Mouse (Mus musculus) testis, adult 2 months (tissue): ENCODE results near the gene Trio. TPM values are rescaled to one million over a fixed set of nuclear protein-coding genes. Genes with fewer than 3 reads are reported as not detected.

Experiments used
- H3K27ac ChIP-seq: fragments of 200-500 bp; 2 replicates; pipeline ENCODE4 v1.5.1; 2012; ENCODE audit warnings: low read depth, low read length; ENCODE audit not compliant: control insufficient read depth, insufficient read depth
- H3K27me3 ChIP-seq: fragments of 200-500 bp; 2 replicates; pipeline ENCODE4 v1.6.1; 2012; ENCODE audit warnings: mild to moderate bottlenecking, low read length, moderate library complexity; ENCODE audit not compliant: control insufficient read depth, insufficient read depth
- H3K36me3 ChIP-seq: fragments of 200-500 bp; 2 replicates; pipeline ENCODE4 v1.6.1; 2012; ENCODE audit warnings: mild to moderate bottlenecking, low read length; ENCODE audit not compliant: control insufficient read depth, insufficient read depth
- H3K4me1 ChIP-seq: fragments of 200-500 bp; 2 replicates; pipeline ENCODE4 v1.6.1; 2012; ENCODE audit warnings: low read length; ENCODE audit not compliant: control insufficient read depth, insufficient read depth
- H3K4me3 ChIP-seq: fragments of 200-500 bp; 2 replicates; pipeline ENCODE4 v1.5.1; 2012; ENCODE audit warnings: low read depth, mild to moderate bottlenecking, low read length, moderate library complexity, mixed read lengths; ENCODE audit not compliant: control insufficient read depth
- CTCF ChIP-seq: fragments of 200-500 bp; IDR thresholded peaks from 2 replicates; pipeline ENCODE4 v1.5.1; 2012; ENCODE audit warnings: low read depth, mild to moderate bottlenecking, inconsistent platforms, low read length, moderate library complexity; ENCODE audit not compliant: control insufficient read depth, insufficient read depth, insufficient replicate concordance
- POLR2A ChIP-seq: fragments of 200-500 bp; IDR thresholded peaks from 2 replicates; pipeline ENCODE4 v1.6.1; 2012; ENCODE audit warnings: low read depth, mild to moderate bottlenecking, inconsistent platforms, low read length, moderate library complexity; ENCODE audit not compliant: control insufficient read depth
- polyA plus RNA-seq: library from polyadenylated mRNA; depleted of rRNA; stranded (reverse); fragments of >200 nt; gene quantifications from 2 replicates; pipeline ENCODE4 v1.2.3, GENCODE M21; 2012

Trio gene
- polyA plus RNA-seq, 1 experiment, result 18.8 TPM

DNA sequence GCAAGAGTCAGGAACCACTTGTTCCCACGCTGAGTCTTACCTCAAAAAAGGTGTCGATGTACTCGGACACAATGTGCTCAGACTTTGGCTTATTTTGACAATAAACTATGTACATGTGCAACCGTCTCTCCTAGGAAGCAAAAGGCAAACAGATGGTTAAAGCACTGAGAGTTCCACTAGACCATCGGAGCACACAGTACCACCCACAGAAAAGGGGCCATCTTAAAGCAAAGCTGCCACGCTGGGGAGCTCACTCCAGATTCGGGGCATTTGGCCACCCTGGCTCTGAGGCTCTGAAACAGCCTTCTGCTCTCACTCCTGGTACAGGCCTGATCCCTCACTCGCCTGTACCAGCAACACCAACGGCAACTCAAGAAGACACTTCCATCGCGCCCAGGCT lies 269.2 kb downstream of the Trio start:
- Histone ChIP-seq H3K4me3 (no peak overlapping the region), H3K36me3 (no peaks in the 10 kb centered on the region), H3K4me1 (peaks cover 5% of the 10 kb centered on the region), H3K27ac (no peak overlapping the region), H3K27me3 (no peaks in the 10 kb centered on the region)
- TF ChIP-seq CTCF (no peak), POLR2A (no peak)

DNA sequence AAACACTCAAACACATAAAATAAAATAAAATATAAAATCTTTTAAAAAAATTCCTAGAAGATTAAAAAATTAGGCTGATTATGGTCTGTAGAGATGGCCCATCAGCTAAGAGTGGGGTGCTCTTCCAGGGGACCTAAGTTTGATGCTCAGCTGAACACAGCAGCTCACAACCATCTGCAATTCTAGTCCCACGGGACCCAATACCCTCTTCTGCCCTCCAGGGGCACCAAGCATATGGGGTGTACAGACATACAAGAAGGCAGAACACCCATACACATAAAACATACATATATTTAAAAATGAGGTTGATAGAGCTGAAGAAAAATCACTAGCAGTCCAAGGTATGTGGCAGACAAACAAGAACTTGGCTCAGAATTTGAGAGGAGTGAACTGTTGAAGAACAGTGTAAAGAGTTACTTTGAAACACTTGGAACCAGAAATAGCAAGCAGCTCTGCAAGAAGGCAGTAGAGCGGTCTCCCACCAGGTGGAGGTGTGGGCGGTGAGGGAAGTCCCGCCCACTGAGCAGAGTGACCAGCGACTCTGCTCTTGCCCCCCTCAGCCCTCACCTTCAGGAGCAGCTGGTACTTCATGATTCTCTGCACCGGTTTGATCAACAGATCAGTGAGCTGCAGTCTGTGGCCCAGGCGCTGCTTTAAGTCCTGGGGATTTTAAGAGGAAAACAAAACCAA lies 270.9 kb downstream of the Trio start:
- H3K27ac ChIP-seq, result no peak overlapping the region

DNA sequence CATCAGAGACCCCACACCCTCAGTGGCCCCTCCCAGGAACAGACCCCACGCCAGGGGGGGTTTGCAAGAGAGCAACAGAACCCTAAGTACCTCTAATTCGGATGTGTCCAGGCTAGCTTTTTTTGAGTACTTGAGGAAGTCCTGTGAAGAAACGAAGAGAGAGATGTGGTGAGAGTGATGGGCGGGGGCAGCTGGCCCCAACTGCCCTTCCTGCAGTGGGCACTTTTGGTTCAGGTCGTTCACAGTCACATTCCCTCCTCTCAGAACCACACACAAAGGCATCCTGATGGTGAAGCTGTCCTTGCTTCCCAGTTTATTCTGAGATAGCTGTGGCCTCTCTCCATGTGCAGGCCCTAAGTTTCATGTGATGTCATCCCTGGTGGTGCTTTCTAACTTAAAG lies 271.7 kb downstream of the Trio start:
- TF ChIP-seq POLR2A, result no peak
- no peak for TF ChIP-seq CTCF
- Histone ChIP-seq H3K27me3 (no peaks in the 10 kb centered on the region), H3K4me1 (peaks cover 5% of the 10 kb centered on the region), H3K27ac (no peak overlapping the region), H3K36me3 (no peaks in the 10 kb centered on the region), H3K4me3 (no peak overlapping the region)

More for the DNA sequence above, 270.9 kb downstream of the Trio start:
- Histone ChIP-seq H3K4me1 (peaks cover 5% of the 10 kb centered on the region), H3K36me3 (no peaks in the 10 kb centered on the region), H3K27me3 (no peaks in the 10 kb centered on the region), H3K4me3 (no peak overlapping the region)
- no peak for TF ChIP-seq CTCF
- no peak for TF ChIP-seq POLR2A

DNA sequence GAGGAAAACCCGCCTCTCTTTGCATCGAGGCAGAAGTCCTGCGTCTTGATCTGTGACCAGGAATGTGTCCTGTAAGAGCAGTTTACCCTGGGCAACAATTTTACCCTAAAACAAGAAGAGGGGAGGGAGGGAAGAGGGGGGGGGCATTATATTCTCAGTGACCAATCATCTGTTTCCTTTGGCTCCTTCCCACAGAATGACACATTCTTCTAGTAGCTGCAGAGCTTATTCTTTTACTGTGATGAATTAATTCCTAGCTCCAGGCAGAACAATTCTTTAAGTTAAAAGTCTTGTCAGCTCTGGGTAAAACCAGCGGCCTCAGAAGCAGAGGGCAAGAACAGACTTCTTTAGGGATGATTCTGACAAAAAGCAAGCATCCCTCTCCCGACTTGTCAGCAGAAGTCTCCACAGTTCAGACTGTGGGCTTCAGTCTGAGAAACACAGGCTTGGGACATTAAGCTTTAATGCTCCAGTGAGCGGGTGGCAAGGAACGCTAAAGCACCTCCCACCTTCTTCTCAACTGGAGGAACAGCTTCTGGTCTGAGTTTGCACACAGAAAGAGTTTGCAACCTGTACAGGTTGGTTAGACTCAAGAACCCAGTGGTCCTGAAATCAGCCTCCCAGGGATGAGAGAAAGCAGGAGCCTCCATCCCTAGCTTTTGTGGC lies 272.8 kb downstream of the Trio start:
- TF ChIP-seq POLR2A, result no peak
- TF ChIP-seq CTCF, result no peak
- Histone ChIP-seq H3K4me3 (no peak overlapping the region), H3K27me3 (no peaks in the 10 kb centered on the region), H3K36me3 (no peaks in the 10 kb centered on the region), H3K4me1 (peaks cover 7% of the 10 kb centered on the region), H3K27ac (no peak overlapping the region)

DNA sequence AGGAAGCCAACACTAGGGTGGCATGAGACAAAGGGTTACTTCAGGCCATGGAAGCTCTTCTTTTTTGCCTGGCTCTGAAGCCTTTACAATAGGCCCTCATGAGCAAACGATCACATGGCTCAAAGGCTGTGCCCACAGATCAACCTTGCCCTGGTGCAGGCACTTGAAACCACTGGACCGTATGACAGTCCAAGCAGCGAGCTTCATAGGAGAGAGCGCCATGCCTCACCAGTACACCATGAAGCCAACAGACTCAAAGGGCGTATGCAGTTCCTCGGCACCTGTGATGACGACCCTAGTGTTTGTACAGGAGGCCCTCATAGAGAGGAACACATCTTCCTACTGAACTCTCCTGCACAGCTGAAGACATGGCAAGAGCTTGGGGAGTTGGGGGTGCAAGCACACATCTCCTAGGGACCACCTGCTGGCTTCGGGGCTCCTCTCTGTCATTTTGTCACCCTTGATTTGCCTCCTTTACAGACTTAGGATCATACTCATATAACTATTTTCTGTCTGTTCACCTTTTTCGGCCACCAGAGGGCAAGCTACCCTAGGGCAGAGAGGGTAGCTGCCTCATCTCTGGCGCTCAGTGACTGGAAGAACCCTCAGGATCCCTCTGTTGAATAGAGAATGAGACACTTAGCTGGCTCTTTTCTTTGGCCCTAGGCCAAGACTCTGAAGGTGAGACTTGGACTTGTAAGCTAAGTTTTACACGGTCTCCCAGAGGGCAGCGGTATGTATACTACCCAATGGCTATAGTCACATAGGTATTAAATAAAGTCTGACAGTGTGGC lies 273.8 kb downstream of the Trio start:
- Histone ChIP-seq H3K36me3 (no peaks in the 10 kb centered on the region), H3K4me1 (peaks cover 7% of the 10 kb centered on the region), H3K27me3 (no peaks in the 10 kb centered on the region), H3K27ac (no peak overlapping the region), H3K4me3 (no peak overlapping the region)
- TF ChIP-seq POLR2A (no peak), CTCF (peak; percentile 38; the same call in 1 of the 2 replicates)

DNA sequence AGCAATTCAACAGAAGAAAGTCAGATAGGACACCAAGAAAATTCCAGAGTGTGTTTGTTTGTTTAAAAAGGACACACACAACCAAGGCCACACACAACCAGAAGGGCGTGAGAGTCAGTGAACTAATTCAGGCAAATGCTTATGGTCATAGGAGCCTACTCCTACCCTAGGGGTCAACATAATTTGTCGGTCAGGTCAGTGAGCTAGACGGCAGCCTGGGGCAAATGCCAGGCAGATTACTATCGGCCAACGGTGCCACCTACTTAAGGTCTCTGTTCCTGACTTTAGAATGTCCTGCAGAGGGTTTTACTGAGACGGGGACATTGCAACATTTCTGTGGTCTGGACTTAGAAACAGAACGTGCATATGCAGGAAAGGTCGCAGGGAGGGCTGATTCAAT lies 276.9 kb downstream of the Trio start:
- Histone ChIP-seq H3K27me3 (no peaks in the 10 kb centered on the region), H3K36me3 (no peaks in the 10 kb centered on the region), H3K4me1 (peaks cover 2% of the 10 kb centered on the region), H3K4me3 (no peak overlapping the region), H3K27ac (no peak overlapping the region)
- no peak for TF ChIP-seq POLR2A
- no peak for TF ChIP-seq CTCF

DNA sequence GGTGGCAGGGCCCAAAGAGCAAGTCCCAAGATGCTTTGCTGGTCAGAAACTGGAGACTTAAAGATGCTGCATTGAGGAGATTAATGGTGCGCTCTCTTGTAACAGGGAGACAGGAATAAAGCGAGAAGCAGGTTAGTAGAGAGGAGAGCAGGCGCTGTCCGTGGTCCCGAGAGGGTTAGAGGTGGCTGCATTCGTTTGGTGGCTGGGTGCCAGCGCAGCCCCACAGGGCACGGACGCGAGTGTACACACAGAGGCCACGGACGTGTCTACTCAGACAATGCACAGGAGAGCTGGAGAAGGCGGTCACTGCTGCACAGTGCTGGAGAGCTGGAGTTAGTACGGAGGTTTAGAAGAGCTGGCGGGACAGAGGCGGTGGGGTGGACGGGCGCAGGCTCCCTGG lies 278.1 kb downstream of the Trio start:
- H3K27ac ChIP-seq, result no peak overlapping the region
- peaks cover 2% of the 10 kb centered on the region for H3K4me1 ChIP-seq
- H3K27me3 ChIP-seq, result no peaks in the 10 kb centered on the region
- H3K4me3 ChIP-seq, result peak overlapping the region; percentile 75
- TF ChIP-seq POLR2A, result no peak
- TF ChIP-seq CTCF, result no peak
- H3K36me3 ChIP-seq, result no peaks in the 10 kb centered on the region
